Mouse (Mus musculus) urinary bladder, adult 18-20 months (tissue): ENCODE results near the gene Gpr87.
A peak's percentile ranks its signal among the peaks of the same experiment; 100 is the strongest.
"Not testable (repeated sequence)": the region's sequence is repeated elsewhere in the genome, so short reads cannot be mapped to it uniquely, and the experiment has no call there.

Experiments
- DNase-seq, 2 experiments: peaks; one replicate each; pipeline ENCODE4 v3.0.0; 2022; ENCODE audit warnings: low spot score in 2 of 2, mixed read lengths in 2 of 2

Gene Gpr87

DNA sequence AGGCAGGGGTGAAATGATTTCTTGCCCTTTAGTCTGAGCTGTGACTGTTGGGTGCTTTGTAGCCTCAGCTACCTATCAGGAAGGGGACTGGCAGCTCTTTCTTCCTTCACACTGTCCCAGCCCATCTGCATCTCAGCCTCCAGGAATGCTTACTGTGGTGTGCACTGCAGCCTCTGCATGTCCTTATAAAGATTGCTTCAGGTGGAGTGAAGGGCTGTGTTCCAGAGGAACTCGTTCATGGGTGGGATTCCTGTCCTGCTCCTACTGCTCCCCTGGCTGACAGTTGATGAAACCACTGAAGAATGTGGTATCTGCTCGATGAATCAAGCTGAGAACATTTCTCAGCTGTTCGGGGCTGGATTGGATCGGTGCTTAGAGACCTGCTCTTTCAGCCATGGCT lies 7.6 kb downstream of the Gpr87 start:
- no peak for DNase-seq

DNA sequence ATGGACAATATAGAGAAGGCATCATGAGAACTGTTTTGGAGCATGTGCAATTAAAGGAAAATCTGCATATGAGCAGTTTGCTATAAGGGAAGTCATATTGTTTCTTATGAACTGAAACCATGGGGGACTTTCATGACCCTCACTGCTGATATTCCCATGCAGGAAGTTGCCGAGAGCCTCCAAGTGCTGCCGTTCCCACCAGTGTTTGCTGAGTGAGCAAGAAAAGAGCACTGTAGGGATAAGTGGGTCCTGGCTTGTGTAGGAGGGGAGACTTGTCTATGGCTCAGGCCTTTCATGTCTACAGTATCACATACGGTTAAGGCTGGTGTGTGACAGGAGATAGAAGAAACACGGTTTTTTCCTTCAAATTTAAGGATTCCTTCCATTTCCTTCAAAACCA lies 9.2 kb downstream of the Gpr87 start:
- no peak for DNase-seq

DNA sequence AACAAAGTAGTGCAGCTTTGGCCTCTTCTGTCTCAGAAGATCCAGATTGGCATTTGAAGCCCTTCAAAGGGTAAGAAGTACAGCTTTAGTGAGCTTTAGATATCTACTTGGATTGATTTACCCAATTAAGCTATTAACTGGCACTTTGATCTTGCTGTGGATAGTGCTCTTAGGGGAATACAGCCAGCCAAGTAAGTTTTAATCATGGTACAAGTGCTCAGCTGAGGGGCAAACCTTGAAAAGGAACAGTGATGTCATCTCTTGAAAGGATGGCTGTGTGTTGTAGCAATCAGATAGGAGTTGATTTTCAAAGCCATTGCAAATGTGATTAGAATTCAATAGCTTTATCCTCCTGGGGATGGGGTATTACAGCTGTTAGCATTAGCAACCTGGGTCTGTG lies 12.8 kb downstream of the Gpr87 start:
- DNase-seq: no peak

DNA sequence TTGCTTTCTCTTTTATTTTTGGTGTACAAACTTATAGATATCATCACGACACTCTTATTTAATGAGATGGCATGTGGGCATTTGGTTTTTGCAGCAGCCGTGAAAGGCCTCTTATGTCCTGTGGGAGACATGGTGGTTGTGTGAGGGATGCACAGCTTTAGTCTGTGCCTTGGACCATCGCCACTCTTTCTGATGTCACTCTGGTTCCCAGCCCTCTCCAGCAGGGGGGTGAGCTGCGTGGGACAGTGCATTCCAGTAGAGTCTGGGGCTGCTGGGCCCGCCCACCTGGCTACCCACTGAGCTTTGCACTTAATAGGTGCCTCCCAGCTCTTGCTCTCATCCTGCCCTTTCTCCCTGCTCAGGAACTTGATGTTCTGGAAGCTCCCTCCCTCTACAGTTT lies 13.8 kb downstream of the Gpr87 start:
- DNase-seq: no peak

DNA sequence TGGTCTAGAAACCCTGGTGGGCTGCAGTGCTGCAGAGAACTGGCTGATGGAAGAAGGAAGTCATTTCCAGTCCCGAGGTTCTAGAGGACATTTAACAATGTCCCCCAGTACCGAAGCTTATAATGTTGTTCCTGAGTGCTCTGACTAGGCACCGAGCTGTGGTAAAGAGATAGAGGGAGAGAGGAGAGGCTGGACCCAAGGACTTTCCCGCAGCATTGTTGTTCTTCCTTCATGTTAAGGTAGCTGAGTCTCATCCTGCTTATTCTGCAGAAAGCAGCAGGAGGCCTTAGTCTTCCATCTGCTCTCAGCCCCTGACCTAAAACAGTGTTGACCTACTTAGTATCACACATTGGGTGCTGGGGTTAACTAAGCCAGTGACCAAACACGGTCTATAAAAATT lies 18.0 kb downstream of the Gpr87 start:
- no peak for DNase-seq

DNA sequence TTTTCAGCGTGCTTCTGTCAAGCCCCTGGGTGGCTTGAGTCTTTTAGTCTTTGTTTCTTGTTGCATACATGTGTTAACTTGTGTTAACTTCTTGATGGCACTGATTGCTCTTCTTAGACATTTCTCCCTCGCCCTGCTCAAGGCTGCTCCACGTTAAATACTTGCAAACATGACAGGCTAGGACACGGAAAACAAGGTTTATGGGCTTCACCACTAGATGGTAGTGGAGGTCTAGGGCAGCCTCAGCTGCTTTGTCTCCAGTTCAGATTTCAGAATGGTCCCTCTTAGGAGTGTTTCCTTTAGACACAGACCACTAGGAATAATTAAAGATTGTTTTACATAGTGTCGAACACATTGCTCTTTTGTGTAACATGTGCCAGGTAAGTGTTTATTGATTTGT lies 19.7 kb downstream of the Gpr87 start:
- DNase-seq: peak in 1 of 2 experiments; percentile 25

DNA sequence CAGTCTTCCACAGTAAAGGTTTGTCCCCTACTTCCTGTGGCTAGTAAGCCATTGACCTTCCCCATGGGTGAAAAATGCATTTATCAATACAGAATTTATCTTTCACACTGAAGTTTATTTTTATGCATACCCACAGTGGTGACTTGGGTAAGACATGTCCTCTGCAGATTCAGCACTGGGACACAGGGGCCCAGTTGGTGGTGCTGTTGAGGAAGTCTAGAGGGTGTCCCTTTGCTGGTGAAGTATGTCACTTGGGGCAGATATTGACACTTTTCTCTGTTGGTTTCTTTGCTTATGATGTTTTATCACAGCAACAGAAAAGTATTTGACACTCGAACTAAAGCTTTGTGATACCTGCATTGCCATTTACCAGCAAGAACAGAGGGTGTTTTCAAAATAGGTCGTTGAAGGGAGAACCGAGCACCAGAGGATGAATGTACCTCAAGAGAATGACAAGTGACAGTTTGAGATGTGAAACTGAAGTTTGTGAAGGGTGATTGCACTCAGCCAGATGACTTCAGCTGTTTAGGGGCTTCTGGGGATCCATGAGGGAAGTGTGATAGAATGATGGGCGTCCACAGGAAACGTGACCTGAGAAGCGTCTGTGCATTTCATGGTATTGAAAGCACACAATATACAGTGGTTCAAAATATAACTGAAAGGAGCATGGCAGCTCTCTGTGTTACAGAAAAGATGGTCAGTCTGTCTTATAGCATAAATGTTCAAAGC lies 20.3 kb downstream of the Gpr87 start:
- no peak for DNase-seq

DNA sequence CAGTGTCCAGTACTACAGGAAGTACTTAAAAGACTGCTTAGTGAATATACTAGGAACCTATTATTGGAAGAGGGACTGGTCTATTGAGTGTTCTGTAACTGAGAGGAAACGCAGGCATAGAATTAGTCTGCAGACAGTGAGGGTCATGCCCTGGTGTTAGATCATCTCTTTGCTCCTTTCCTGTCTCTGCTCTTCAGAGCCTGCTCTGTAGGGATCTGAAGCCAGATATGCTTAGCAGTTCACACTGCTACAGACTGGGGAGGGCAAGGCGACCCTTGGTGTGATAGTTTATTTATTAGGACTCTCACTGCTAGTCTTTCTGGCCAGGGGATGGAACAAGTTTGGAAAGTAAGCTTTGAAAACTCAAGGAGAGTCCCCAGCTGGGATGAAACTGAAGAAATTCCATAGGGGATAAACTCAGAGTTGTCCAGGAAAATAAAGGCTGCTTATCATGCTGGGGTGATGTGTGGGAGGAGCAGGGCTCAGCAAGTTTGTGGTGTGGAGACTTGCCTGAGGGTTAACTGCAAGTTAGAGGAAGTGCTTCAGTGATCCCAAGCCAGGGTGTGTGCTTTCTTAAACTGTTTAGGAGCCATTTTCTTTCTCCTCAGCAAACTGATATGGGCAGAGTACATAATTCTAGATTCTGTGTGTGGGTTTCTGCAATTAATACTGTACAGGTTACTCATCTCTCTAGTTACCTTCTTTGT lies 24.8 kb downstream of the Gpr87 start:
- DNase-seq: no peak

DNA sequence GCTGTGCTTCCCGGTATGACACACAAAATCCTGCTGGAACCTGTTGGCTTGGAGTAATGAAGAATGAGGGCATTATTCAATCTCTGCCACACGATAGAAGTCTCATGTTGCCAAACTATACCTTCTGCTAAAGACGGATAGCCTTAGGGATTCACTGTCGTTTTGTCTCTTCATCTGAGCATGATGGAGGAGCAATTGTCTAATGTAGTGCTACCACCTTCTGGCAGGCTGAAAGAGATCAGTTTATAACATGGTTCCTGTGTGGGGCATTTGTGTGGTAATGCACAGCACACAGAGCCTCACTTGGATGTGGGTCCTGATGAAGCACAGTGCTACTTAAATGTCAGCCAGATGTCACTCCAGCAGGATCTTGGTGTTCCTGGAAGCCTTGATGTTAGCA lies 25.7 kb downstream of the Gpr87 start:
- DNase-seq: no peak

DNA sequence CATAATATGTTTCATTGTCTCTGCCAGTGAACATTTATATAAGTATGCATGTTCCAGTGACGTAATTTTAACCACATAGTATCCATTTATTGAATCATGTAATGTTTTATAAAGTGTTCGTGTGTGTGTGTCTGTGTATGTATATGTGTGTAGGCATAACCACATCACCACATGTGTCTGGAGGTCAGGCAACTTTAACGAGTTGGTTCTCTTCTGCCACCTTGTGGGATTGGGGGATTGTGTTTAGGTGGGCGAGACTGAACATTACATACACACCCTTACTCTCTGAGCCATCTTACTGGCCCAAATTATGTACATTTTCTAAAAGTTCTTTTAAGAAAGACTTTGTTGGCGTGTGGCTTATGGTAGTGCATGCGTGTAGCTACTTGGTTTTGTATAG lies 26.4 kb downstream of the Gpr87 start:
- DNase-seq: no peak

DNA sequence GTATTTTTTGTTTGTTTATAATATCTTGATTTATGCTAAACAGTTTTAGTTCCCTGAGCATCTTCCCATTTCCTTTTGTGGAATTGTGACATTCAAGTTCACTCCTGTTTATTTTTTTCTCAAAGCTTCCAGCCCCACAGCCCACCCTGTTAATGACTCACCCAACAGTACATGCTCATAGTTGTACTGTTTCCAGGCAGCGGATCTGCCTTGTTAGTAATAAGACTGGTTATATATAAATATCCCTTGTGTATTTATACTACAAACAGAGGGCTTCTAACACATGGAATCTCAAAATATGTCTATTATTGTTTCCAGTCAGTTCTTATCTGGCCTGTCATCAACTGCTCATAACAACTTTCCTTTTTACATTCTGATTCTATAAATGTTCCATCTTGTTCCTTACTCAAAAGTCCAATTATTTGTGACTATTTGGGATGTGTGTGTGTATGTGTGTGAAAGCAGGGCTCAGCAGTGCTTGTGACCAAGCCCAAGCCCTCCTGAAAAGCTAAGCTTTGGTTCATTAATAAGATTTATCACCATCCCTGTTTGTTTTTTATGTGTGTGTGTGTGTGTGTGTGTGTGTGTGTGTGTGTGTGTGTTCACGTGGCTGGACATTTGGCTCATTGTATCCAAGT lies 27.4 kb downstream of the Gpr87 start:
- DNase-seq: no peak

DNA sequence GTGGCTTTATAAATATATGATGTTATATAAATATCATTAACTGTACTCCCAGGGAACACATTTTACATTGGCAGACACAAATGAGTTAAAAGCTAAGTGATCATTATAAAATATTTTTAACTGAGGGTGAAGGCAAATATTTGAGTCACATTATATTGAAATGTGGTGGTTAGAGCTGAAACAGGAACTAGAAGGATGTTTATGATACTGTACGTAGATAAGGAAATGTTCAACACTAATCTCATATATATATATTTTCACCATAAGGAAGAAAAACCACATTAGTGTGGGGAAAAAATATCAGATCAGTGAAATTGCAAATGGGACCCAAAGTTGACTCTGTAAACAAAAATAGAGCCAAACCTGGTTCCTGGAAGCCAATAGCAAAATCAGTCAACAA lies 34.4 kb downstream of the Gpr87 start:
- no peak for DNase-seq

DNA sequence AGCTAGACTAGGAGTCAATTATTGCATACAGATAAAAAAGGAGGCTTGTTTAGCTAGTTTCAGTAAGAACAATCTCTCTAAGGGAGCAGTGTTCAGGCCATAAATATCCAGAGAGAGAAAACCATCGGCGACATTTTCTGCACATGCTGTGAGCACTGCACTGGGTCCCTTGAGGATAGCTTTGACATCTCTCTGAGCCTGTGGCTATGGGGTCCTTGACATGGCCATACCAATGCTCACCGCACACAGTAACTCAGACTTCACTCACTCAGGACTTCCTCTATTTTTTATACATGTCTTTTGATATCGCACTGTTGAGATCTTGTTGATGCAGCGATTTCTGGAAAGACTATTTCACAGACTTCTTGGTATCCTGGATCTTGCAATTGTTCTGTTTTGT lies 37.9 kb downstream of the Gpr87 start:
- DNase-seq: no peak

DNA sequence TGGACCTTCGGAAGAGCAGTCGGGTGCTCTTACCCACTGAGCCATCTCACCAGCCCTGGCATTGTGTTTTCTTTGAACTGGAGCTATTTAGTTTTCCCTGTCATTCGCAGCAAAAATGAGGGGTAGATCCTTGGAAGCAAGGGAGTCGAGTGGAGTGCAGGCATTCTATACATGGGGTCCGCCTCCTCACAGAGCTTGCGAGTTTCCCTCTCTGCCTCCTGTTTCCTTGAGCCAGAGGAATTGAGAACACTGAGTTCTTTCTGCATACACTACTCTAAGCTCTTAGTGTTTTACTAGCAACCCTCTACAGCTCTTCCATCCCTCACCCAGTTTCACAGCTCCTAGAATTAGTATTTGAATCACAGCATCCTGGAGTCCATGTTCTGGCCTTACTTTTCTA lies 39.5 kb downstream of the Gpr87 start:
- no peak for DNase-seq

DNA sequence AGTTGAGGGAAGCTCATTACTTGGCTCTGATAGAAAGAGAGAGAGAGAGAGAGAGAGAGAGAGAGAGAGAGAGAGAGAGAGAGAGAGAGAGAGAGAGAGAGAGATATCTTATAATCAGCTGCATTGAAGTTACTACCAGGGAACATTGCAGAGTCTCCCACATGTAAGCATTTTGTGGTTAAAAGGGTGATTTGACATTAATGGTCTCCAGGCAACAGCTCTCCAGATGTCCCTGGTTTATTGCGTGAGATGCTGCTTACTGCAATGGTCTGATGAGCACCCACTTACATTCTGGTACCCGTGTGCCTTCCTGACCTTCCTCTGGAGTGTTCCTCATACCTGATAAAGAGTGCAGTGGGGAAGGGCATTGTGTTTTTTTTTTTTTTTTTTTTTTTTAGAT lies 40.0 kb downstream of the Gpr87 start:
- DNase-seq: no peak

DNA sequence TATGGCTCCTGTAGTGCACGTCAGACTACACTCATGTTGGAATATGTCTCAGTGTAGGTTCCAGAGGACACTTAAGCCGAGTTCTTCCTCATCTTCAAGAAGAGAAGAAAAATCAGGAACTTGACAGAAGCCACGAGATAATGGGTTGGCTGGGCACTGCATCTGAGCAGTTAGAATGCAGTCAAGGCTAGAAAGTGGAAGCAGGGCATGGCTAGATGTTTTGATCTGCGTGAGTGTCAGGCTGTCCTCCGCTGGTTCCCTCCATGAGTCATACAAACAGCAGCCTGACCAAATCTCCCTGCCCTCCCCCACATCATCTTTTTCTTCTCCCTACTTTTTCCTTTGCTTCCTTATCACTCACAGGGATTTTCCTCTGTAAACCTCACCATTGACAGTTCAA lies 41.5 kb downstream of the Gpr87 start, which contains the start of gene P2ry14:
TSS of gene P2ry14 (minus strand) at position 195 of the 400 bp plus-strand sequence.
- DNase-seq: no peak

DNA sequence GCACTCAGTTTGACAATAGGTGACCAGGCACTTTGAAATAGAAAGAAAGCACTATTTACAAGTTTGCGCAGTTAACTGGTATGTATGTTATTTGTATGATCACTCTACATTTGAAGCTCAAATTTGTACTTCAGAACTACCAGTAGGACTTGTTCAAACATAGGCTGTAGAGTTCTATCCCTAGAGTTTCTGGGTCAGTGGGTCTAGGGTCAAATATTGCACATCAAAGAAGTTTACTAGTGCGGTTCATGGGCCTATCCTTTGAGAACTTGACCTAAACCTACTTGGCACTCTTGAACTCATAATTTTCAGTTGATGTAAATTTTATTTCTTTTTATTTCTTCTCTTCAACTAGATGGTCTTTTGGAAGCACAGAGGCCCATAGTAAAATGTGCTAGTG lies 44.3 kb downstream of the Gpr87 start:
- no peak for DNase-seq

DNA sequence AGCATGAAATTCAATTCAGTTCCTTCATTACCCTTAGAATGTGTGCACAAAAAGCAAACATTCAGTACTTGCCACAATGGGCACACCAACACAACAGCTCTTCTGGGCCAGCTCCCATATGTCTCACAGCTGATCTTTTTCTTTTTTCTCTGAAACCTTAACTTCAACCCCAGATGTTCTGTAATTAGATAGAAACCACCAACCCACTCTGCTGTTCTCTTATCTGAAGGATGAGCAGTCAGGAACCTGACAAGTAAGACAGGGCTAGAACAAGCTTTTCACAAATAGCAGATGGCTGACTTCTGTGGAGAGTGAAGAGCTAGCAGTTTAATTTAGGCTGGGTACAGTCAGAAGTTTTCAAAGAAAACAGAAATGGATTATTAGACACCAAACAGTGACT lies 45.3 kb downstream of the Gpr87 start:
- DNase-seq: no peak

DNA sequence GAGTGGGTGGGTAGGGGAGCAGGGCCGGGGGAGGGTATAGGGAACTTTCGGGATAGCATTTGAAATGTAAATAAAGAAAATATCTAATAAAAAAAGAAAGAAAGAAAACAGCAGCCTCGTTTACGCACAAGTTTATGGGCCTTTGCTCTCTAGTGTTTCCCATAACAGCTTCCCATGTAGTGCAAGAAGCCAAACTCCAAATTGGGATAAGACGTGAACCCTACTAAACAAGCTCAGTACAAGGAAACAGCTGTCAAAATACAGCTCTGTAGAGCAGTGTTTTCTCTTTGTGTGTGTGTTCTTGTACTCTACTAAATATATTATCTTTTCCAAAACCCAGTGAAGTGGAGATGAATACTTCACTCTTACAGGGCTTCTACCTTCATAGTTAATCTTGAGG lies 49.7 kb downstream of the Gpr87 start:
- DNase-seq: no peak

DNA sequence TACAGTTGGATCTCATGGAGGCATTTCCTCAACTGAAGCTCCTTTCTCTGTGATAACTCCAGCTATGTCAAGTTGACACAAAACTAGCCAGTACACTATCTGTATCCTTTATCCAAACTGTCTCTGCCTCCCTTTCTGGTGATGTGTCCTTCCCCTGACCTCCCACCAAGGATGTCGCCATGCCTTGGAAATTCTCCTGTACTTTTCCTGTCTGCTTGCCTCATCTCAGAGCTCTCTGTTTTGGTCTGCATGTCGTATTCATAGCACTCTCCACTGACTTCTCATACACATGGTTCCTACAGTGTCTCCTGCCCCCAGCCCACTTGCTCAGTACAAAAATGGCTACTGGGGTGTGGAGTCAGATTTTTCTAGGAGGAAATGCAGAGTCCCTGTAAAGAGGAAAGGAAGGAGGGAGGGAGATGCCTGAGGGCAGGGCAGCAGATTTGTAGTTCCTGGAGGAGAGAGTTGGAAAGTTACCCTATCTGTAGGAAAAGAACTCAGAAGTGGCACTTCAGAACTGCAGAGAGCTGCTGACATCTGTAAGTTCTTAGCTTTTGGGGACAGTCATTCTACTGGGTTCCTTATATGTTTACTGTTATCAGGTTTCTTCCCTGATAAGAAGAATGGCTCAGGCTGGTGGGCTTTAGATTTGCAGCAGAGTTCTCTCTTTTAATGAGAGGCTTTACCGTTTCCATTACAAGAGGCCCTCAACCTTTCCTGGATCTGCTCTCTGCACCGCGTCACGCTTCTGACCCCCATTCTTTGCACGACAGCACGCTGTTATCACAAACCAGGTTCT lies 53.2 kb downstream of the Gpr87 start:
- DNase-seq: no peak

DNA sequence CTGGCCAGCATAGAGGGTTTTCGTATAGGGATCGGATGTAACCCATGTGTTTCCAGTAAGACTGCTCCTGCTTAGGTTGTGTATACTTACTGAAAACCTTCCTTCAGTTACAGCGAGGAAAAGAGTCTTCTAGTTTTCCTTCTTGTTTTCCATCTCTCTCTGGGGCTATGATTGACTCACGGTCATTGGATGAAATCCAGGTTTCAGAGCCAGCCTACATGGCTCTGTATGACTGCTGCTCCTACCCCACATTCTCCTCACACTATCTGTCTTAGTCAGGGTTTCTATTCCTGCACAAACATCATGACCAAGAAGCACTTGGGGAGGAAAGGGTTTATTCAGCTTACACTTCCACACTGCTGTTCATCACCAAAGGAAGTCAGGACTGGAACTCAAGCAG lies 54.0 kb downstream of the Gpr87 start:
- not testable (repeated sequence) for DNase-seq

DNA sequence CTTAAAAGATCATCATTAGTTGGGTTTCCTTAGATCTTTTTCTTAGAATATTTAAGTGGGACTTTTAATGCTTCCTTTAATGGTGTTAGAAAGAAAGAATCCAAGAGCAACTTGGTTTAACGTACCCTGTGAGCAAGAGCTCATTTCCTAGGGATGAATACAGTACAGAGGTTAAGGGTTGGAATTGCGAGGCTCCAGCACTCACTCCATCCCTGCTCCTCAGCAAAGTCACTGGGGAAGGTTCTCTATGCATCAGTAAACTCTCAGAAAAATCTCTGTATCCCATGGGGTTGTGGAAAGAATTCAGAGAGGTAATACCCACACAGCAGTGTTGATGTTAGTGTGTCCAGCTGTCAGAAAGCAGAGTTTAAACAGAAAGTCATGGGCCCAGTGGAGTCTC lies 54.8 kb downstream of the Gpr87 start:
- DNase-seq: no peak
